Mouse (Mus musculus) cerebellum, adult 11 months (tissue): ENCODE data around the gene Abcb6.

Experiments used
- DNase-seq: peaks from one replicate; pipeline ENCODE4 v3.0.0; 2022

Abcb6 gene

GRCm38 (mm10) chr1:75180105-75180590 lies at the start of gene Abcb6:
Gene Abcb6 (minus strand): TSS chr1:75180392.
- DNase-seq, result peak; percentile 79

DNA sequence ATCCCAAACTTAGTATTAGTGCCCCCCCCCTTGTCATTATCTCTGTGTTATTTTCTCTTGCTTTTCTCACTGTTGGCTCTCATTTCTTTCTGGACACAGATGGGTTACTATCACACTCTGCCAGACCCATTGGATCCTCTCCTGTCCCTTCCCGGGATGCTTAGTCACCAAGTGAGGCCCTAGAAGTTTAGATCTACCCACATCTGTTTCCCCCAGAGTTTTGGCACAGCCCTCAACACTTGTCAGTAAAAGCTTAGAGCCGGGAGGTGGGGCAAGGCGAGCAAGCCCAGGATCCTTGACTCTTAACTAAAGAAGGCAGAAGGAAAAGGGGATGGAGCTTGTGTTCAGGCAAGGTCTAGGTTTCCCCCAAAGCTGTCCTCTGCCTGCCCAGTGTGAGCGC lies 49.0 kb upstream of the Abcb6 start:
- DNase-seq, result no peak

DNA sequence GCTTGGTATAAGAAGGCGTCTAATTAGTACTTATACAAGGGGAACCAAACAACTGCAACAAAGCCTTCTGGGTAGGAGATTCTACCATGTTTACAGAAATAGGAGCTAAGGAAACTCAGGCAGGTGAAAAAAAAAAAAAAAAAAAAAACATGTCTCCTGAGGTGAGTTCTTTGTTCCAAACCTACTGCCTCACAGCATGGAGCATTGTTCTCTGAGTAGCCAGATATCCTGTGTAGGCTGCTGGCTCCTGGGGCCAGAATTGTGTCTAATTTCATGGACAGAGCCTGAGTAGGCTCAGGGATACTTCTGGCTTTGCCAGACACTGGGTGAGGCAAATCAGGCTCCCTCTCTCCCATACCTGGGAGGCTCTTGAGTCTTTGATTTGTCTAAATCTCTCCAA lies 47.5 kb upstream of the Abcb6 start:
- DNase-seq, result no peak

DNA sequence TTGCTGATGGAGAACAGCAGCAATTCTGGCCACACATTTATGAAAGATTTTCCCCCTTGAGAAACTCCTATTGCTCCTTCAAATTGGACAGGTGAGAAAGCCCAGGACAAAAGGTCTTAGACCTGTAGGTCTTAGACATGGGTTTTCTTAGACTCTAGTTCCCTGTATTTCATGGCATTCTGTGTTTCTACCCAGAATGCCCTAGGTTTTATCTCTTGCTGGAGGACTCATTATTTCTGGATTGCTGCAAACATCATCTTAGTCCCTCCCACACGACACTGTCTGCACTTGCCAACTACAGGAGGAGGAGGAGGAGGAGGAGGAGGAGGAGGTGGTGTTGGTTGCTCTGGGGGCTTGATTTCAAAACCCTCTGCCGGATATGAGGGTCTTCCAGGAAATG lies 45.9 kb upstream of the Abcb6 start:
- no peak for DNase-seq

DNA sequence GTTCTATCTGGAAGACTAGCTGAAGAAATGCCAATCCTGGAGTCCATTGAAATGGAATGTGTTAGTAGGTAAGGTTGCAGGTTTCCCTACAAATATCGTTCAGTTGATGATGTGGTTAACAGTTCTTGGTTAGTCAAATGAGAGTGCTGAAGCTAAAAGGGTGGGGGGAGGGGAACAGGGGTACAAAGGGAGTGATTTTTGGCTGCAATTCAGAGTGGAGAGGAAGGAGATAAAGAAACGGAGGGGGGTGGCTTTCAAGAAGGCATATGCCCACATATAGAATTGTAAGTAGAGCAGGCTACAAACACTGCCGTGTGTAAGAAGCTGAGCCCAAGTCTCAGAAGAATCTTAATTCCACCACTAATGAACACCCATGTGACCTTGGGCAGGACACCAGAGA lies 45.3 kb upstream of the Abcb6 start:
- no peak for DNase-seq

DNA sequence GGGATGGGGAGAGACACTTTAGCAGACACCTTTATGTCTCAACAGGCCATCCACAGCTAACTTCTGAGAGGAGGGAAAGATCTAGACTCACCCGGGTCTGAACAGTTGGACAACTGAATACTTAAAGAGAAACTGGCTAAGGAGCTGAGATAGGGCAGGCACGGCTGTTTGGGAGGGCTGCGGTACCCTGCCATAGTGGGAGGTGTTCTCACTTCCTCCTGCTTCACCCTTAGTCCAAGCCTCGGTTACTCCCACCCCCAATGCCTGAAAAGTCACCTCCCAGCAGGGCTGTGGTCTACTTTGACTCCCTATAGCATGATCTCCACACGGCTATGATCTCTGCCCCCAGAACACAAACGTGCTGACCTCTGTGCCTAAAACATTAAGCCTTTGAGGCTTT lies 43.3 kb upstream of the Abcb6 start:
- DNase-seq, result no peak

DNA sequence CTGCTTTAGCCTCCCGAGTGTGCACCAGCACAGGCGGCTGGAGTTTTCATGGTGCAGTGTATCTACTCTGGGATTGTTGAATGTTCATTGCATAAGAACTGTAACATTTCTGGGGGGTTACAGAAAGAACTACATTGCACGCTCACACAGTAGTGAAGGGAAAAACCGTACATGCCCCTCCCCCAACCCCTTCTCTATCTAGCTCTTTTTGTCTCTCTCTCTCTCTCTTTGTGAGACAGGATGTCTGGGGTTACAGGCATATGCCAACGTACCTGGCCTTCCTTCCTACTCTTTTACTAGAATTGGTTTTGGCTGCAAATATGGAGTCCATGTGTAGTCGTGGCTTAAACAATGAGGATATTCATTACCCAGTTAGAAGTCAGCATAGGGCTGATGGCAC lies 42.7 kb upstream of the Abcb6 start:
- no peak for DNase-seq

DNA sequence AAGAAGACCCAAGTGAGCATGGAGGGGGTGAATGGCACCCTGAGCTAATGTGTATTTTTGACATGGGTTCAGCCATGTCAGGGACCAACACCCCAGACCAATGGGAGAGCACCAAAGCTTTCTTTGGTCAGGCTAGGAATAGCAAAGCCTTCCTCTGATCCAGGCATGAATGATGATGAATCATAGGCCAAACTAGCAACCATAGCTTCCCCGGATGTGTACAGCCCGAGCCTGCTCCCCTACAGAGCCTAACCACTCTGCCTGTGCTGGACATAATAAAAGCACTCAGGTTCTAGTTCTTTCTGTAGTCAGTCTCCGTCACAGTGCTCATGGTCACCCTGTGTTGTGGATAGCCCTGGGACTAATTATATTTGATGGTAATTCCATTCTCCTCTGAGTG lies 41.3 kb upstream of the Abcb6 start:
- no peak for DNase-seq

DNA sequence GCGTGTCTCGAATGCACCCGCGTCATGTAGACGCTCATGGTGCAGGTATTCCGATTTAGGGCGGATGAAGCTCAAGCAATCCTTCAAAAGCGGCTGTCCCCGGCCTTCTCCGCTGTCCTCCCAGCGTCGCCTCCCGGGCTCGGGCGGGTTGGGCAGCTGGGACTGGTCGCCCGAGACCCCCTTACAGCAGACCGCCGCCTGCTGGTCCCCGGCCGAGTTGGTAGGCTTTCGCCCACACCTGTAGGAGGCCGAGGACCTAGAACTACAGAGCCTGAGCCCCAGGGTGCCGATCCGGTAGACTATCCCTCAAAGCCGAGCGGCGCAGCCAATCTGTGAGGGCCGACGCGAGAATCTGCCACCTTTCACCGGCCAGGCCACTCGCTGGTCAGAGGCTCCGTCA lies 39.3 kb upstream of the Abcb6 start, which contains the start of gene Tuba4a:
Gene Tuba4a (minus strand): TSS at position 335 of the 400 bp plus-strand sequence.
- DNase-seq, result no peak

GRCm38 (mm10) chr1:75219078-75219477 lies 38.9 kb upstream of the Abcb6 start:
- peak; percentile 97 for DNase-seq

DNA sequence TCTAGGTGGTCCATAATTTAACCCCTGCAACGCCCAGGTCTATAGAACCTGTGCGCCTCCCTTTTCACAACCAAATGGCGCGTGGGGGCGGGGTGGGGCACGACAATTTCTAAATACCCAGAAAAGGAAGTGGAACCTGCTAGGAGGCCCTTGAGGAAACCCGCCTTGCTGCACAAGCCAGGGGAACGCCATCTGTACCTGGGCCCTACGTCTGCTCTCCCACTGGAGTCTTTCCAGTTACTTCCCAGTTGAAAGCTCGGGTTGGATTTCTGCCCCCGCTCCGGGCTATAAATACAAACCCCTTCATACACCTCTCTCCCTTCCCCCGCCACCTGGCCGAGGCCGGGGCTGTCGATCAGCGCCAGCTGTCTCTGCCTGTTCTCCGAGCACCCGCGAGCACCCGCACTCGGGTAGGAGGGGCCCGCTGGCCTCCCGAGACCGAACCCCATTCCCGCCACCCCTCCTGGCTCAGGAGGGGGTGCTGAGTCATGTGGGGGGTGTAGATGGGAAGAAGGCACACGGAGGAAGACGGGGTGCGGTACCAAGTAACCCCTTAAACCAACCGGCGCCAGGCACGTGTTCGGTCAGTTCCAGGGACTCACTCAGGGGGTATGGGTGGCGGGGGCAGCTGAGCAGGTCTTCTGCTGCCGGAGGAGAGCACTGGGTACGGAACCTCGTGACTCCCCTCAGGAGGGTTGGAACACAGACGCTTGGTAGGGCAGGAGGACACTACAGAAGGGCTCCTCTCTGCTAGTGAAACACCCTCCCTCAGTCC lies 38.2 kb upstream of the Abcb6 start:
- peak; percentile 90 for DNase-seq

GRCm38 (mm10) chr1:75217893-75218226 lies 37.7 kb upstream of the Abcb6 start:
- DNase-seq, result peak; percentile 57

- no peak for DNase-seq
Measured at GRCm38 (mm10) chr1:75216797-75217585, 36.8 kb upstream of the Abcb6 start.

- no peak for DNase-seq
Measured at GRCm38 (mm10) chr1:75215785-75216184, 35.6 kb upstream of the Abcb6 start.

- no peak for DNase-seq
Measured at GRCm38 (mm10) chr1:75214886-75215285, 34.7 kb upstream of the Abcb6 start.

DNA sequence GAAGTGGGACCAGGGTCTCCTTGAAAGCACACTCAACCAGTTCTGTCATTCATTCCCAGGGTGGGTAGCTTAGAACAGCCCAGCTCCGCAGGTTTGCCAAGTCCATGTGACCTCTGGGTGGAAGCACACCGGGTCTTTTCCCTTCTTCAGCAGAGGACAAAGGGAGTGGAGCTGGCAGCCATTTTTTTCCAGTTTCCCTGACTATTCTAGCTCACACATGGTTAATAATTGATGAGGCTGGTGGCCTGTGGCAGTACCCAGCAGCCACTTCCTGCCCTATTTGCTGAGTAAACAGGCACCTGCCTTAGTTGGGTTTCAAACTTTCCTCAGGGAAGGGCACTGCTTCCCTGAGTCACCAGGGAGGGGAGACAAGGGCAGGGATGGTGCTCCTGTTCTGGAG lies 34.2 kb upstream of the Abcb6 start:
- DNase-seq, result no peak

DNA sequence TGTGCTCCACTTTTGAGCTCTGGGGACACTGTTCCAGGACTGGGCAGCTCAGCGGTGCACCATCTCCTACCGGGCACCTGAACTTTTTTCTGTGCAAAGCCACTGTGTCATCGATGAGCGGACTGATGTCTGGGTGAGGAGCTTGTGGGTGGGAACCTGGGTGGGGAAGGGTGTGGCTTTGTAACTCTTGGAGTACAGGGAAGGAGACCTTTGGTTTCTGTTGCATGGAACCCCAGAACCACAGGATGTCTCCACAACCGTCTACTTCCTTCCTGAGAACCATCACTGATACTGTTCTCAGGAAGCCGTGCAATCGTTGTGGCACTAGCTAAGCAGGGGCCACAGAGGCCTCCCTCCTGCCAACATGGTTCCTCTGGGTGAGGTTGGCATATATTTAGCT lies 32.9 kb upstream of the Abcb6 start:
- DNase-seq, result no peak

DNA sequence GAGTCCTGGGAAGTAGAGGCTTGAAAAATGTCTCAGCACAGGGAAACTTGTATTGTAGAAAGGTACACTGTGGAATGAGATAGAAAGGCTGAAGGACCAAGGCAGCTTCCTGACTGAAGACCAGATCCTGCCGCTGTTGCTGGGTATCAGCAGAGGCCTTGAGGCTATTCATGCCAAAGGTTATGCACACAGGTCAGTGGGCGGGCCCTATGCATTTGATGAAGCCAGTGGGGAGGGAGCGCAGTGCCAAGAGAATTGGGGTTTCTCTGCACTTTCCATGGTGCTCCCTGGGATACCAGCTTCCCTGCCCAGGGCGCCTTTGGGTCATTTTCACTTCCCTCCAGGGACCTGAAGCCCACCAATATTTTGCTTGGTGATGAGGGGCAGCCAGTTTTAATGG lies 32.4 kb upstream of the Abcb6 start:
- DNase-seq, result no peak

DNA sequence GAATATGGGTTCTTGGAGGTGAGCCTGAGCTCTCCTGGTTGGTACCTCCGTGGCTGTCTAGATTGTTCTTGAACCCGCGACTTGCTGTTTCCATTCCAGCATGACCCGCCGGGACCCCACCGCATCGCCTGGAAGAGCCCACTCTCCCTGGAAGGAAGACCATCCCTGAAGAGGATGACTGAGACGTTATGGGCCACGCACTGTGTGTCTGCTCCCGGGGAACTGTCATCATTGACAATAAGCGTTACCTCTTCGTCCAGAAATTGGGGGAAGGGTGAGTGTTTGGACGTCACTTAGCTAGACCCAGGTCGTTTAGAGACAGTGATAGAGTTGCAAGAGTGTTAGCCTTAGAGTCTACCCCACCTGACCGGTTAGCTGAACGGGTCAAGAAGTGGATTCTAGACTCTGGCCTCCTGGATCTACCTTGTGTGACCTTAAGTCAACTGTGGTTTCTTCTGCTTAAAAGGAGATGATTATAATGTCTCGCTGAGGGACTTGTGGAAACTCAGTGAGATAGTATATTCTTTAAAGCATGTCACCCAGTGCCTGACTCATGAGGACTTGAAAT lies 31.0 kb upstream of the Abcb6 start:
- DNase-seq, result no peak

- peak; percentile 91 for DNase-seq
Measured at GRCm38 (mm10) chr1:75210136-75211087, 30.2 kb upstream of the Abcb6 start, which contains the start of the genes Glb1l and Stk16. Gene Glb1l (minus strand): TSS chr1:75210813. Gene Stk16 (plus strand): TSS chr1:75210838.

DNA sequence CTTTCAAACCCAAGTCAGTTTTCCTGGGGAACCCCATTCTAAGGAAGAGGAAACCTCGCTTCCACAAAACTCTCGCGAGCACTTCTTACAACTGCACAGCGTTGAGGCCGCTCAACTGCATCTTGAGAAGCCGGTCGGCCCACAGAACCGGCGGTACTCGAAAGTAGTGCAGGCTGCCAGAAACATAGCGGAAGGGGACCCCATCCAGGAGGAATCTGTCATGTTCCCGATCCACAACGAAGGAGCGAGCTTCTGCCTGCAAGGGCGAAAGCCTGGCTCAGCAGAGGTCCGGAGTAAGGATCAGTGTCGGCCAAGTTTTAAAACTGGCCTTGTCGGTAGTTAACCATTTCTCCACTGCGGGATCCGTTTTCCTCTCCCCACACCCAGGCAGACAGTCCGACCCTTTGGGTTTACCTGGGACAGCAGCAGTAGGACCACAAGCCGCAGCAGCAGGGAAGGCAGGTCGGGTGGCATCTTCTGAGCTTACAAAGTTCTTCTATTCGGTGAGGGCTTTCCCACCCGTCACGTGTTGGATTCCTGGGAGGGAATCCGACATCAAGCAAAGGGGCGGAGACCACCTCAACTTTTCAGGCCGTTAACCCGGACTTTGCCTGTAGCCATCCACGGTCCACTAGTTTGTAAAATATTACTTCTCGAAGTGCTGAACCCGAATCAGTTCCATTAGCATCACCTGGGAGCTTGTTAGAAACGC lies 28.9 kb upstream of the Abcb6 start:
- DNase-seq, result no peak

- DNase-seq, result no peak
Measured at GRCm38 (mm10) chr1:75201236-75201635, 21.0 kb upstream of the Abcb6 start.
